Mouse (Mus musculus) v-Abl transformed pro-B cells (cell line): ENCODE results near the gene Sbp.
"Not testable (repeated sequence)": the region's sequence is repeated elsewhere in the genome, so short reads cannot be mapped to it uniquely, and the experiment has no call there.

ENCODE experiments used
- in situ Hi-C, 2 experiments: fragments of 400-800 bp; cut with MboI; formaldehyde crosslinking; loops; one replicate each; pipeline ENCODE4 v1.15.1; 2025; ENCODE audit not compliant: unreplicated experiment in 2 of 2

Gene Sbp

DNA sequence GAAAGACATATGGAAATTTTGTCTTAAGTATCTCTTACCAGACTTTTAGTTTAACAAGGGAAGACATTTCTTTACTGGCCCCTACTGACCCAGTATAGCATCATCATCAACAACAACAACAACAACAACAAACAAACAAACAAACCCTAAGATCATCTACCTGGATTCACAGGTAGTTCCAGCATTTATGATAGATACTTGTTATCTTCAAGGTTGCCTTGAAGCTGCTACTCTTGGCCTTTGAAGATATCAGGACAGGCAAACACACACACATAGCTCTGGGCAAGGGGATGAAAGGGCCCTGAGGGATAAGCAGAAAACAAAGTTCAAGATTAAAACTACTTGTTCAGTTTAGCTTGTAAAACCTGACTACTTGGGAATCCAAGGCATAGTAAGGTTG lies at the start of gene Sbp:
TSS of gene Sbp (plus strand) at position 301 of the 400 bp plus-strand sequence.
- in situ Hi-C loops: no loop called here

DNA sequence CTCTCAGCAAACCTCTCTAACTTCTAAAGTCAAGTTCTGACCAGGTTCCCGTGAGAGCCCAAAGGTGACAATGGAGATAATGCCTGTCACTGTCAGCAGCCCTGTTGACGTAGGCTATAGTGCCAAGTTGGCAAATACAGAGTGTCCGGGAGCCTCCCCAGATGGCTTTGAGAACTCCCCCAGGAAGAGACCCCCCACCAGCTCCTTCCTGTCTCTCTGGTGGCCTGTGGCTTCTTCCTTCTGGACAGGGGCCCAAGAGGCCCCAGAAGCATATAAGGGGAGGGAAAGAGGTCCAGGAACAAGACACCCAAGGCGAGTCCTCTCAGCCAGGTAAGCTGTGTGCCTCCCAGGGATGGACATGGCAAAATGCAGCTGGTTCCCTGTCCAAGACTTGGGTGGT lies 24.3 kb upstream of the Sbp start, which contains the start of gene Dcpp3:
TSS of gene Dcpp3 (plus strand) at position 301 of the 400 bp plus-strand sequence.
- in situ Hi-C loops: not testable (repeated sequence)

DNA sequence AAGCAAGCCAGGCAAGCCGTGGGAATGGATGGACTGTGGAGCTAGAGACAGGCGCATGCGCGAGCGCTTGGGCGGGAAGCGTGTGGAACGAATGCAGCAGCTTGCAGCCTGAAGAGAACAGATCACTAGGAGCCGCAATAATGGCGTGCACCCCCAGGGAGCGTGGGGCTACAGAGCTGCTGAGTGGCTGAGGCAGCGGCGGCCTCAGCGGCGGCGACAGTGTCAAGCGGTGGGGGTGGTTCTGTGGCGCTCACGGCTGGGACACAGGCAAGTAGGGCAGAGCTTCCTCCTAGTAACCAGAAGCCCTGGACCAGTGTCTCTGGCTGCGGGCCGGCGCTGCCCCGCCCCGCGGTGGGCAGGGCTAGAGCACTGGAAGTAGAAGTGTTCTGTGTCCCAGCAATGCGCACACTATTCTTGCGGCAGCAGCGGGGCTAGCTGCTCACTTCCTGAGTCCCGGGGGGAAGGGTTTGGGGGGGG lies 16.9 kb upstream of the Sbp start:
- in situ Hi-C loops: no loop called here

DNA sequence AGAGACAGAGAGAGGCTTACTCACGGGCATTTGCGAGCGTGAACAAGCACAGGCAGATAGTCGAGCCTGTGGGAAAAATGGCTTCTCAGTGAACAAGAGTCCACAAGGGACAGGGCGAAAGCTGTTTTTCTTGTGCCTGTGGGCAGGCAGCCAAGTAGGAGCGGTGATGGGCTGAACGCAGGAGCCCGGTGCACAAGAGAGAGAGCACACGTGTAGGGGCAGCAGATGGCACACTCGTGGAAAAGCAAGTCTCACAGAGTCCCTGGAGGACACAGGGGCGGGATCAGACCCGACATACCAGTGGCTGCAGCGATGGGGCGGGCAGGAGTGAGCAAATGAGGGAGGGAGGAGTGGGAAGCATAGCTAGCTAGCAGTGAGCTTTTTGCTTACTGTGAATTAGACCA lies 16.4 kb upstream of the Sbp start:
- in situ Hi-C loops: no loop called here

- in situ Hi-C loops: no loop called here
These were observed 10.3 kb upstream of the Sbp start for GRCm38 (mm10) chr17:23931157-23931556.

DNA sequence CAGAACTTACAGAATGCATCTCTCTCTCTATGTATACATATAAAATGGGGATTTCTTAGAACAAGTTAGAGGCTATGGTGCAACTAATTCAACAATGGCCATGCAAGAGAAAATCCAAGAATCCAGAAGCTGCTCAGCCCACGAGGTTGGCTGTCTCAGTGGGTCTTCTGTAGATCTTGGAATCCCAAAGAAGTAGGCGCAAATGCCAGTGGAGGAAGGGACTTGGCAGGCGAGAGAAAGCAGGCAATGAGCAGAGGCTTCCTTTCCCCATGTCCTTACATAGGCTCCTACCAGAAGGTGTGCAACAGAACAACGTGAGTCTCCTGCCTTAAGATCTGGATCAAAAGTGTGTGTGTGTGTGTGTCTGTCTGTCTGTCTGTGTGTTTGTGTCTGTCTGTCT lies 6.0 kb downstream of the Sbp start:
- in situ Hi-C loops: not testable (repeated sequence)

DNA sequence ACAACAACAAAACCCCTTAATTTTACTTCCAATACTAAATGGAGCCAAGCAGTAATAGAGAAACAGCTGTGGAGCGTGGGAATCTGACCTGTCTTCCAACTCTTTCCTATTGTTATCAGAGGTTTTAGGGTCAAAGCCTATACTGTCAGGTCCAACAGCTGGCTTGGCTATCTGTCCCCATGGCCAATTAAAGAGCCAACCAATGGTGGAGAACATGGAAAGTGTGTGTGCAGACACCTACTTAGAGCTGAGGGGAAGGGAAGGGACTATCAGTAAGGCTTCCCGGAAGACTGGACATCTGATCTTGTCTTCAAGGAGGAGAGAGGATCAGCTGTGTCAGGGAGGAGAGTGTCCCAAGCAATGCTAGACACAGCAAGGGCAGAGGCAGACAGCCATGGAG lies 7.6 kb downstream of the Sbp start:
- in situ Hi-C loops: no loop called here

GRCm38 (mm10) chr17:23950828-23951227 lies 9.4 kb downstream of the Sbp start:
- in situ Hi-C loops: not testable (repeated sequence)

- in situ Hi-C loops: loop anchor here in 1 of 2 experiments (5.0 kb wide), 1 partner anchor 83 kb away; no protein-coding TSS in a partner anchor
These were observed 13.7 kb downstream of the Sbp start, which contains the start of gene Sbpl for GRCm38 (mm10) chr17:23955174-23955573. Sbpl (minus strand) TSS chr17:23955274.

GRCm38 (mm10) chr17:23960084-23960738 lies 18.7 kb downstream of the Sbp start:
- in situ Hi-C loops: loop anchor here (5.0 to 10.0 kb wide), 4 partner anchors 88 to 215 kb away; partner anchors contain the start of genes Kremen2 (in 1 of the 2) and Paqr4 (in 1 of the 2)

DNA sequence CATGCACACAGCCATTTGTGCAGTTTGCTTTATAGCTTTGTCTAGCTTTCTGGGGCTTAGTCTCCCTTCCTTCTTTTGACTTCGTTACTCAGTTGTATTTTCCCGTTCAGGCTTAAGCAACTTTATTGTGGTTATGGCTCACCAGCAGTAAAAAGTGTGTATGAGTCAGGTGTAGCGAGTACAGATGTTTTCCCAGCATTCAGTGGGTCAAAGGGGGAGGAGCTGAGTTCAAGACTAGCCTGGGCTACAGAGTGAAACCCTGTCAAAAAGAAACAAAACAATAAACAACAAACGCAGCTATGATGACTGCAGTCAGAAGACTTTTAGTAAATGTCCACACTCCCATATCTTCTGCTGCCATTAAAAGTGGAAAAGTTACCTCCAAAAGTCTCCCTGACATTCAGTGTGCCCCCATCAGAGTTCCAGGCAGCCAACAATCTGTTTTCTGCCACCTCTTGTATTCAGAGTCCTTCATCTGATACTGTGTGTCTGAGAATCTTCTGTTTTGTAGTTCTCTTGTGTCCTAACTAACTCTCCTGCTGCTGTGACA lies 20.2 kb downstream of the Sbp start:
- in situ Hi-C loops: loop anchor here (5.0 to 10.0 kb wide), 4 partner anchors 89 to 217 kb away; partner anchors contain the start of genes Kremen2 (in 1 of the 2) and Paqr4 (in 1 of the 2)

- in situ Hi-C loops: loop anchor here (10.0 kb wide), 2 partner anchors 111 to 221 kb away; partner anchors contain the start of genes Kremen2 (in 1 of the 2) and Paqr4 (in 1 of the 2)
These were observed 24.4 kb downstream of the Sbp start for GRCm38 (mm10) chr17:23965805-23966425.

DNA sequence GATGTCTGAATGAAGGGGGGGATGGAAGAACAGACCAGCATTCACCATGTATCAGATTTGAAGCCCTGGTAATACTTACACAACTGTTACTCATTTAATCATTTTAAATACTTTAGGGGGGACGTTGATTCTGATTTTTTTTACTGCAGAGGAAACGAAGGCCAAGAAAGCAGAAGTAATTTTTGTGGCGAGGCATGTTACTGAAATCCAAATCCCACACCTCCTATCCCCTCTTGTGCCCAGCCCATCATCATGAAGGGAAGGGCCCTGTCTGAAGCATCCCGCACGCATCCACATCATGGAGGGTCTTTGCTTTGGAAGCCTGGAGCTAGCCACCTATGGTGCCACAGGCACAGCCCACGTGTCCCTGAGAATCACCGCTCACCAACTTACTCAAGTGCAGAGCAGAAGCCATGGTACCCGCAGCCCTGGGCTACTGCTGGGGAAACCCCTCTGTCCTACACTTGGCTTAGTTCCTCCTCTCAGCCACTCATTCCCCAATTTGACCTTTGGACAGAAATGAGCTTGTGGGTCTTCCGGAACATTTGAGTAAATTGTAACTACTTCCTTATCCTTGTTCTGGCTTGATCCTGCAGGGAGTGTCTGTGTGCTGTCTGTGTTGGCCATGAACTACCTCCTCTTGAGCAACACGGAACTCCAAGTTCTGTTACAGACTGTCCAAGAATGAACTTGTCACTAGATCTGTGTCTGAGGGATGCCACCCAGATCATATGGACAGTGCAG lies 25.4 kb downstream of the Sbp start:
- in situ Hi-C loops: loop anchor here (10.0 kb wide), 2 partner anchors 112 to 222 kb away; partner anchors contain the start of genes Kremen2 (in 1 of the 2) and Paqr4 (in 1 of the 2)

DNA sequence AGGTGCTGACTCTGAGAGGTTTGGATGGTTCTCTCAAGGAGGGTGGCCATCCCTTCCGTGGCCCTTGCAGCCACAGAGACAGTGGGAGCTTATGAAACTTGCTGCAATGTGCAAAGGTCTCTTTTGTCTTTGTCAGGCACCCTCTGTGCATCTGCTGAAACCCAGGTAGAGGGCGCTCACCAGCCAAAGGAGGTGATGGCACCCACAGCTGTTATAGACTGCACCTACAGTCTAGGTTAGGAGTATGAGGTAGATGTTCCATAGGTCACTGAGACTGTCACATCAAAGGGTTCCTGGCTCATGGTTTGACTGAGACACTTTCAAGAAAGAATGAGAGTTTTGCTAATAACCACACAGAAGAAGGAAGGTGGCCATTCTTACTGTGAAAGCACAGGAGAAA lies 27.3 kb downstream of the Sbp start:
- in situ Hi-C loops: loop anchor here (10.0 kb wide), 2 partner anchors 114 to 224 kb away; partner anchors contain the start of genes Kremen2 (in 1 of the 2) and Paqr4 (in 1 of the 2)

DNA sequence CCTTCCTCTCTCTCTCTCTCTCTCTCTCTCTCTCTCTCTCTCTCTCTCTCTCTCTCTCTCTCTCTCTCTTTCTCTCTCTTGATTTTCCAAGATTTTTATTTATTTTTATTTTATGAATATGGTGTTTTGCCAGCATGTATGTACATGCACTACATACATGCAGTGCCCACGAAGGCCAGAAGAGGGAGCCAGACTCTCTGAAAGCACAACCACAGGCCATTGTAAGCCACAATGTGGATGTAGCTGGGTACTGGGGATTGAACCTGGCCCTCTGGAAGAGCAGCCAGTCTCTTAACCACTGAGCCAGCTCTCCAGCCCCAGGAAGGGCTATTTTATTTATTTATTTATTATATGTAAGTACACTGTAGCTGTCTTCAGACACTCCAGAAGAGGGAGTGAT lies 27.8 kb downstream of the Sbp start:
- in situ Hi-C loops: loop anchor here (10.0 kb wide), 2 partner anchors 114 to 224 kb away; partner anchors contain the start of genes Kremen2 (in 1 of the 2) and Paqr4 (in 1 of the 2)

GRCm38 (mm10) chr17:23971315-23971714 lies 29.8 kb downstream of the Sbp start:
- in situ Hi-C loops: loop anchor here (10.0 kb wide), 2 partner anchors 323 to 413 kb away; no protein-coding TSS in a partner anchor

- in situ Hi-C loops: loop anchor here (10.0 kb wide), 2 partner anchors 318 to 408 kb away; no protein-coding TSS in a partner anchor
These were observed 35.2 kb downstream of the Sbp start for GRCm38 (mm10) chr17:23976665-23977064.

DNA sequence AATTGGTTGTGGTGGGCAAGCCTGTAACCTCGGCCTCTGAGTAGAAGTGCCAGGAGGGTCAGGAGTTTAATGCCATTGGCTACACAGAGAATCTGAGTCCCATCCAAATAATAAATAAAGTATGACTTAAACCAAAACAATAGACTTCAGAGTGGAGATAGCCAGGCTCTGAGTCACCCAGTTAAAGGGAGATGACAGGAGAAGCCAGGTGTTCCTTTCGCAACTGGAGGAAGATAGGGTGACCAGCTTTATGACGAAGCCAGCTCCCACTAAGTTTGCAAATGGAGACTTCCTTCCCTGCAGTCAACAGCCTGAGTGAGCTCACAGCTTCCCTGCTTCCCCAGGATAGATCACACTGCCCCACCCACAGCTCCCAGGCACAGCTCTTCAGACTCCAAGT lies 38.0 kb downstream of the Sbp start:
- in situ Hi-C loops: loop anchor here (10.0 kb wide), 2 partner anchors 315 to 405 kb away; no protein-coding TSS in a partner anchor

DNA sequence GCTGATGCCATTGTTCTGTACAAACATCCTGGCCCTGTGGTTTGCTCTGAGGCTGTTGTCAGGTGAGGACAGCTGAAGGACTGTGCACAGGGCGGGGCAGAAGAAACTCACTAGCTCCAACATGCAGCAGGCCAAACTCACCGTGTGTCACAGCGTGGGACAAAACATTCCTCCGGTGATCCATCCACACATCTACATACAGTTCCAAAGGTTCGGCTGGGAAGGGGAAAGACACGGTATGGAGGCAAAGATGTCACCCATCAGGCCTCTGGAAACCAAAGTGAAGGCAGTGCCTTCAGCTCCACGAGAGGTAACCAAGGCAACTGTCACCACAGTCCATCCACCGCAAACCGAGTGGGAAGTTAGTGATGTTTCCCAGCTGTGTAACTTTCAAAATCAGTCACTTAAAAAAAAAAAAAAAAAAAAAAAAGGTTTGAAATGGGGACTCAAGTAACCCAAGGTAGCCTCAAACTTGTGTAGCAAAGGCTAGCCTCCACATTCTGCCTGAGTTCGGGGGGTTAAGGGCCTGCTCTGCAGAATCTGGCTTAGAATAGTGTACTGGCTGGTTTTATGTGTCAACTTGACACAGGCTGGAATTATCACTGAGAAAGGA lies 38.9 kb downstream of the Sbp start, which contains the start of gene Prss30:
TSS of gene Prss30 (minus strand) at position 270 of the 613 bp plus-strand sequence.
- in situ Hi-C loops: no loop called here
